Mouse (Mus musculus) thymus, adult 2 months (tissue): ENCODE measurements around the gene Ppfibp2.

Experiments used
- CTCF ChIP-seq: fragments of 200-500 bp; IDR thresholded peaks from 2 replicates; pipeline ENCODE4 v1.5.1; 2012; ENCODE audit warnings: mild to moderate bottlenecking, control low read depth, low read length, moderate library complexity, borderline replicate concordance; ENCODE audit not compliant: control insufficient read depth, poor library complexity, insufficient read depth; ENCODE audit errors: extremely low read depth
- POLR2A ChIP-seq: fragments of 200-500 bp; IDR thresholded peaks from 2 replicates; pipeline ENCODE4 v1.6.1; 2012; ENCODE audit warnings: mild to moderate bottlenecking, low read length, control low read depth, moderate library complexity; ENCODE audit not compliant: control insufficient read depth, poor library complexity, insufficient read depth; ENCODE audit errors: extremely low read depth

DNA sequence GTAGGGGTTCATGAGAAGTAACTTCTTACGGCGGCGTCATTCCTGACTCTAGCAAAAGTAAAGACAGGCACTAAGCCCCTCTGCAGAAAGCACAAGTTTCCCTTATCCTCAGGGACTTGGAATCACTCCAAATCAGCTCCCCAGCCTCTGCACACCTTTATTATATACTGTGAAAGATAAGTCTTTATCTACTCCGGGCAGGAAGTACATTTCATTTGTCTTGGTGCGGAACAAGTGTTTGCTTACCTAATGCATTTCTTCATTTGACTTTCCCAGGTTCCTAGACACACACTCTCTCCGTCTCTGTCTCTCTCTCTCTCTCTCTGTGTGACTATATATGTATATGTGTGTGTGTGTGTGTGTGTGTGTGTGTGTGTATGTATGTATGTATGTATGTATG, 68.6 kb downstream of the Ppfibp2 start:
- no peak for TF ChIP-seq CTCF
- no peak for TF ChIP-seq POLR2A
